In genomic region chr3:31941478-31941877, GRCm38 (mm10) we compare ENCODE assay signal across 11 mouse cellular contexts. TPM values are rescaled to one million over a fixed set of nuclear protein-coding genes. Genes with fewer than 3 reads are reported as not detected.
DNase-seq lines count a peak whose midpoint lies in the region; ATAC-seq lines count a peak whose summit lies in the region.
"Had no signal": no experiment of that assay in that cellular context is flagged by ENCODE, and none has a peak within 500 bp of the region (broad histone marks: within the 10 kb centered on the region; RNA-seq: fewer than 3 reads in every experiment).

No protein-coding gene starts in this region.

- DNase-seq in adrenal gland, adult 2 months: peak; percentile 5
- DNase-seq in adrenal gland, adult 8-10 months: no peak
- peak; percentile 61 for DNase-seq in kidney, postnatal 10 days
- no peak for DNase-seq in kidney, adult 11 months
- peak; percentile 37 for DNase-seq in ES-CJ7 (ENCODE audit: low read depth, low spot score)
- peak; percentile 83 for DNase-seq in embryonic facial prominence, embryonic 11.5 days (ENCODE audit: low spot score)
- DNase-seq in thymus, postnatal 0 days (ENCODE audit: low spot score): no peak
- DNase-seq in right cerebral cortex, postnatal 4 days: no peak
- DNase-seq: cerebellum, postnatal 10 days had no signal

- H3K27me3 ChIP-seq in embryonic facial prominence, embryonic 11.5 days (ENCODE audit: control insufficient read depth, insufficient read depth, low read length): no peaks in the 10 kb centered on the region
- H3K27me3 ChIP-seq: kidney, embryonic 15.5 days; limb, embryonic 12.5 days had no signal

- no peak overlapping the region for H3K27ac ChIP-seq in embryonic facial prominence, embryonic 11.5 days (replicated peaks; ENCODE audit: low read depth, low read length)
- H3K27ac ChIP-seq: kidney, embryonic 15.5 days; limb, embryonic 12.5 days had no signal

- no peak overlapping the region for H3K4me2 ChIP-seq in embryonic facial prominence, embryonic 11.5 days (ENCODE audit: low read depth, low read length)
- H3K4me2 ChIP-seq: kidney, embryonic 15.5 days; limb, embryonic 12.5 days had no signal

- WGBS in embryonic facial prominence, embryonic 11.5 days: 28% methylated on average over 6 of the region's 6 CpGs

- H3K9ac ChIP-seq in embryonic facial prominence, embryonic 11.5 days (replicated peaks; ENCODE audit: low read length): no peak overlapping the region
- H3K9ac ChIP-seq: kidney, embryonic 15.5 days; limb, embryonic 12.5 days had no signal

- ATAC-seq in embryonic facial prominence, embryonic 11.5 days (replicated peaks; ENCODE audit: insufficient number of reproducible peaks, low FRiP score, low TSS enrichment, low read depth): no peak

- H3K4me3 ChIP-seq in embryonic facial prominence, embryonic 11.5 days (ENCODE audit: low read depth, low read length): no peak overlapping the region
- H3K4me3 ChIP-seq: kidney, embryonic 15.5 days; limb, embryonic 12.5 days had no signal

- H3K4me1 ChIP-seq in embryonic facial prominence, embryonic 11.5 days (ENCODE audit: control insufficient read depth, insufficient read depth, low read length): no peaks in the 10 kb centered on the region
- H3K4me1 ChIP-seq: kidney, embryonic 15.5 days; limb, embryonic 12.5 days had no signal

- no peaks in the 10 kb centered on the region for H3K36me3 ChIP-seq in embryonic facial prominence, embryonic 11.5 days (replicated peaks; ENCODE audit: control insufficient read depth, insufficient read depth, low read depth, low read length)
- H3K36me3 ChIP-seq: kidney, embryonic 15.5 days; limb, embryonic 12.5 days had no signal

- H3K9me3 ChIP-seq in embryonic facial prominence, embryonic 11.5 days (replicated peaks; ENCODE audit: control insufficient read depth, low read length): no peaks in the 10 kb centered on the region
- H3K9me3 ChIP-seq: kidney, embryonic 15.5 days; limb, embryonic 12.5 days had no signal

RNA-seq across cellular contexts. Expression of gene Kcnmb2, which starts 39.2 kb away (rescaled TPM):
- total RNA-seq in adrenal gland, adult 2 months (2021): 1 to 10 TPM; 2.3 to 5.4 TPM
- 0.25 and 0.58 TPM in 2 replicates for polyA plus RNA-seq in adrenal gland, adult 2 months (2012; rRNA removed)
- 1 to 10 TPM; 3.9 to 8.3 (median 6.1) TPM for total RNA-seq in adrenal gland, adult 8-10 months (2022)
- 7.7 and 9.4 TPM in 2 replicates for polyA plus RNA-seq in embryonic facial prominence, embryonic 11.5 days (2014; fragmentation: Nextera tagmentation; extraction: Ambion mirVana)
- 0.14 and 0.18 TPM in 2 replicates for polyA plus RNA-seq in thymus, postnatal 0 days (2015; fragmentation: Nextera tagmentation; extraction: Ambion mirVana)

Comparison
In these comparisons a context has a peak if more than half of its experiments do, and no peak if none do; other contexts are left out.
1. DNase-seq: peak in adrenal gland, adult 2 months (single experiment), kidney, postnatal 10 days (single experiment), ES-CJ7 (single experiment) and embryonic facial prominence, embryonic 11.5 days (single experiment); none in adrenal gland, adult 8-10 months (single experiment), kidney, adult 11 months (single experiment), thymus, postnatal 0 days (single experiment) and right cerebral cortex, postnatal 4 days (single experiment).